Mouse (Mus musculus) lung, embryonic 16.5 days (tissue): ENCODE results near the gene Dvl2. TPM values are rescaled to one million over a fixed set of nuclear protein-coding genes. Genes with fewer than 3 reads are reported as not detected.

ENCODE experiments used
- ATAC-seq: fragments of 200-750 bp; cut with Nextera tagmentation; 2 replicates; pipeline ENCODE4 v1.8.0; 2017; ENCODE audit warnings: low read depth, mild to moderate bottlenecking, moderate library complexity
- H3K27ac ChIP-seq: fragments of 300-500 bp; sonication (generic); 2 replicates; pipeline ENCODE4 v1.5.1; 2014; ENCODE audit warnings: mild to moderate bottlenecking, control low read depth, low read length
- H3K27me3 ChIP-seq: fragments of 300-500 bp; sonication (generic); 2 replicates; pipeline ENCODE4 v1.6.1; 2014; ENCODE audit warnings: low read depth, low read length, mixed read lengths; ENCODE audit not compliant: control insufficient read depth, insufficient read depth
- H3K36me3 ChIP-seq: fragments of 300-500 bp; sonication (generic); 2 replicates; pipeline ENCODE4 v1.6.1; 2014; ENCODE audit warnings: low read length; ENCODE audit not compliant: control insufficient read depth, insufficient read depth
- H3K4me1 ChIP-seq: fragments of 300-500 bp; sonication (generic); replicated peaks from 2 replicates; pipeline ENCODE4 v1.6.1; 2014; ENCODE audit warnings: low read length, mixed read lengths; ENCODE audit not compliant: control insufficient read depth, insufficient read depth
- H3K4me2 ChIP-seq: fragments of 300-500 bp; sonication (generic); 2 replicates; pipeline ENCODE4 v1.6.1; 2014; ENCODE audit warnings: low read depth, low read length, control low read depth
- H3K4me3 ChIP-seq: fragments of 300-500 bp; sonication (generic); 2 replicates; pipeline ENCODE4 v1.5.1; 2014; ENCODE audit warnings: mild to moderate bottlenecking, low read length, control low read depth
- H3K9ac ChIP-seq: fragments of 300-500 bp; sonication (generic); 2 replicates; pipeline ENCODE4 v1.6.1; 2014; ENCODE audit warnings: low read length, control low read depth
- H3K9me3 ChIP-seq: fragments of 300-500 bp; sonication (generic); 2 replicates; pipeline ENCODE4 v1.6.1; 2016; ENCODE audit warnings: low read length; ENCODE audit not compliant: control insufficient read depth
- WGBS: fragments of 180-500 bp; shearing (Covaris S2); extraction: QIAGEN DNeasy Blood & Tissue Kit; methylation state at CpG from one replicate; pipeline ENCODE4 v1.1.7; 2014; 5-methylcytosine and 5-hydroxymethylcytosine counted together
- polyA plus RNA-seq: library from polyadenylated mRNA; unstranded; fragments of >200 nt; fragmentation: Nextera tagmentation; extraction: Ambion mirVana; gene quantifications from 2 replicates; pipeline ENCODE4 v1.2.1, GENCODE M21; 2015

The Dvl2 gene
- polyA plus RNA-seq, 1 experiment from 2014 or later: 30.7 TPM

- peaks cover 26% of the 10 kb centered on the region for H3K4me1 ChIP-seq
- H3K9ac ChIP-seq: peak overlapping the region; percentile 100
- H3K9me3 ChIP-seq: no peaks in the 10 kb centered on the region
- H3K4me3 ChIP-seq: peak overlapping the region; percentile 98
- H3K4me2 ChIP-seq: peak overlapping the region; percentile 92
- H3K27ac ChIP-seq: peak overlapping the region; percentile 99
- 0% methylated on average over 34 of the region's 60 CpGs for WGBS
- peak; percentile 96 for ATAC-seq
- H3K36me3 ChIP-seq: peaks cover 13% of the 10 kb centered on the region
- H3K27me3 ChIP-seq: no peaks in the 10 kb centered on the region
Measured at GRCm38 (mm10) chr11:69980196-69981140, 19.9 kb upstream of the Dvl2 start.

- no peak for ATAC-seq
- peak within 1 kb of the TSS; percentile 92 for H3K4me2 ChIP-seq
- H3K36me3 ChIP-seq: peaks cover 19% of the 10 kb centered on the region
- peak within 1 kb of the TSS; percentile 98 for H3K4me3 ChIP-seq
- H3K9ac ChIP-seq: peak within 1 kb of the TSS; percentile 100
- no peaks in the 10 kb centered on the region for H3K27me3 ChIP-seq
- H3K9me3 ChIP-seq: no peaks in the 10 kb centered on the region
- H3K27ac ChIP-seq: peak within 1 kb of the TSS; percentile 99
- peaks cover 26% of the 10 kb centered on the region for H3K4me1 ChIP-seq
- under 1% methylated on average over 34 of the region's 43 CpGs for WGBS
Measured at GRCm38 (mm10) chr11:69981141-69981762, 19.1 kb upstream of the Dvl2 start, which contains the start of gene Ctdnep1. Gene Ctdnep1 (plus strand): TSS chr11:69981156.

- 37% methylated on average over 8 of the region's 8 CpGs for WGBS
- peak within 1 kb of the TSS; percentile 99 for H3K27ac ChIP-seq
- peak within 1 kb of the TSS; percentile 100 for H3K9ac ChIP-seq
- no peak for ATAC-seq
- peaks cover 26% of the 10 kb centered on the region for H3K4me1 ChIP-seq
- peak within 1 kb of the TSS; percentile 92 for H3K4me2 ChIP-seq
- peaks cover 23% of the 10 kb centered on the region for H3K36me3 ChIP-seq
- peak within 1 kb of the TSS; percentile 98 for H3K4me3 ChIP-seq
- no peaks in the 10 kb centered on the region for H3K9me3 ChIP-seq
- H3K27me3 ChIP-seq: no peaks in the 10 kb centered on the region
Measured at GRCm38 (mm10) chr11:69982225-69982624, 18.2 kb upstream of the Dvl2 start, which contains the start of gene Elp5. Gene Elp5 (minus strand): TSS chr11:69982517.

- no peaks in the 10 kb centered on the region for H3K27me3 ChIP-seq
- no peak for ATAC-seq
- H3K4me3 ChIP-seq: peak overlapping the region; percentile 98
- peaks cover 26% of the 10 kb centered on the region for H3K4me1 ChIP-seq
- peaks cover 29% of the 10 kb centered on the region for H3K36me3 ChIP-seq
- 19% methylated on average over 5 of the region's 5 CpGs for WGBS
- H3K4me2 ChIP-seq: peak overlapping the region; percentile 92
- no peaks in the 10 kb centered on the region for H3K9me3 ChIP-seq
- no peak overlapping the region for H3K27ac ChIP-seq
- peak overlapping the region; percentile 100 for H3K9ac ChIP-seq
Measured at GRCm38 (mm10) chr11:69982877-69983276, 17.5 kb upstream of the Dvl2 start.

- peaks cover 33% of the 10 kb centered on the region for H3K36me3 ChIP-seq
- no peak for ATAC-seq
- H3K9ac ChIP-seq: peak overlapping the region; percentile 100; the same call in 1 of the 2 replicates
- peak overlapping the region; percentile 3; the same call in 1 of the 2 replicates for H3K4me2 ChIP-seq
- H3K4me3 ChIP-seq: no peak overlapping the region
- peaks cover 26% of the 10 kb centered on the region for H3K4me1 ChIP-seq
- no peak overlapping the region for H3K27ac ChIP-seq
- 72% methylated on average over 4 of the region's 4 CpGs for WGBS
- no peaks in the 10 kb centered on the region for H3K9me3 ChIP-seq
- H3K27me3 ChIP-seq: no peaks in the 10 kb centered on the region
Measured at GRCm38 (mm10) chr11:69983377-69983776, 17.0 kb upstream of the Dvl2 start.

- Histone ChIP-seq H3K9ac (no peak overlapping the region), H3K36me3 (peaks cover 43% of the 10 kb centered on the region), H3K27ac (no peak overlapping the region), H3K4me3 (no peak overlapping the region), H3K27me3 (no peaks in the 10 kb centered on the region), H3K4me1 (peaks cover 21% of the 10 kb centered on the region), H3K9me3 (no peaks in the 10 kb centered on the region), H3K4me2 (no peak overlapping the region)
- WGBS: 83% methylated on average over 8 of the region's 8 CpGs
- no peak for ATAC-seq
Measured at GRCm38 (mm10) chr11:69984431-69984830, 16.0 kb upstream of the Dvl2 start.

- H3K36me3 ChIP-seq: peaks cover 54% of the 10 kb centered on the region
- H3K9me3 ChIP-seq: no peaks in the 10 kb centered on the region
- H3K4me1 ChIP-seq: peaks cover 9% of the 10 kb centered on the region
- H3K9ac ChIP-seq: 0 out of 2 replicates have a peak overlapping the region, but pooled peaks have one; percentile 36
- 83% methylated on average over 8 of the region's 8 CpGs for WGBS
- peak overlapping the region; percentile 98; the same call in 1 of the 2 replicates for H3K27ac ChIP-seq
- no peaks in the 10 kb centered on the region for H3K27me3 ChIP-seq
- ATAC-seq: no peak
- no peak overlapping the region for H3K4me2 ChIP-seq
- H3K4me3 ChIP-seq: no peak overlapping the region
Measured at GRCm38 (mm10) chr11:69989949-69990348, 10.4 kb upstream of the Dvl2 start.

- Histone ChIP-seq H3K9me3 (no peaks in the 10 kb centered on the region), H3K4me2 (peak within 1 kb of the TSS; percentile 66), H3K4me1 (peaks cover 9% of the 10 kb centered on the region), H3K27ac (peak within 1 kb of the TSS; percentile 98), H3K36me3 (peaks cover 47% of the 10 kb centered on the region), H3K27me3 (no peaks in the 10 kb centered on the region), H3K4me3 (peak within 1 kb of the TSS; percentile 85), H3K9ac (peak within 1 kb of the TSS; percentile 89)
- ATAC-seq: peak; percentile 80
- WGBS: 0% methylated on average over 40 of the region's 40 CpGs
Measured at GRCm38 (mm10) chr11:69990850-69991691, 9.3 kb upstream of the Dvl2 start, which contains the start of gene Gabarap. Gene Gabarap (plus strand): TSS chr11:69991143.
